Mouse (Mus musculus) forebrain, embryonic 11.5 days (tissue): ENCODE measurements at regions not wholly inside any gene's neighbourhood (a gene's known extent, or its start where the extent isn't known, plus 50 kb on each side); places are given as distances from the start of the nearest gene placed in this dataset.

Source experiments
- ATAC-seq: fragments of 200-750 bp; cut with Nextera tagmentation; replicated peaks from 2 replicates; pipeline ENCODE4 v1.8.0; 2017; ENCODE audit warnings: moderate TSS enrichment; ENCODE audit not compliant: low FRiP score
- DNase-seq: peaks from one replicate; pipeline ENCODE4 v3.0.0-alpha.2; 2017; ENCODE audit warnings: low spot score
- H3K27ac ChIP-seq: fragments of 300-500 bp; sonication (generic); 2 replicates; pipeline ENCODE4 v1.5.1; 2014; ENCODE audit warnings: low read depth, low read length
- H3K27me3 ChIP-seq: fragments of 300-500 bp; sonication (generic); 2 replicates; pipeline ENCODE4 v1.6.1; 2014; ENCODE audit warnings: mild to moderate bottlenecking, low read length, mixed read lengths; ENCODE audit not compliant: control insufficient read depth, insufficient read depth
- H3K36me3 ChIP-seq: fragments of 300-500 bp; sonication (generic); 2 replicates; pipeline ENCODE4 v1.6.1; 2014; ENCODE audit warnings: mild to moderate bottlenecking, low read length, moderate library complexity, mixed read lengths; ENCODE audit not compliant: control insufficient read depth, insufficient read depth
- H3K4me1 ChIP-seq: fragments of 300-500 bp; sonication (generic); replicated peaks from 2 replicates; pipeline ENCODE4 v1.6.1; 2014; ENCODE audit warnings: low read length, mixed read lengths; ENCODE audit not compliant: control insufficient read depth, insufficient read depth
- H3K4me2 ChIP-seq: fragments of 300-500 bp; sonication (generic); 2 replicates; pipeline ENCODE4 v1.6.1; 2014; ENCODE audit warnings: low read depth, mild to moderate bottlenecking, low read length, moderate library complexity, mixed read lengths; ENCODE audit not compliant: severe bottlenecking
- H3K4me3 ChIP-seq: fragments of 300-500 bp; sonication (generic); 2 replicates; pipeline ENCODE4 v1.5.1; 2014; ENCODE audit warnings: low read depth, low read length
- H3K9ac ChIP-seq: fragments of 300-500 bp; sonication (generic); 2 replicates; pipeline ENCODE4 v1.6.1; 2014; ENCODE audit warnings: low read length
- H3K9me3 ChIP-seq: fragments of 300-500 bp; sonication (generic); 2 replicates; pipeline ENCODE4 v1.6.1; 2016; ENCODE audit warnings: low read length, mixed read lengths; ENCODE audit not compliant: control insufficient read depth
- WGBS: fragments of 180-500 bp; shearing (Covaris S2); extraction: QIAGEN DNeasy Blood & Tissue Kit; methylation state at CpG from one replicate; pipeline ENCODE4 v1.1.7; 2014; 5-methylcytosine and 5-hydroxymethylcytosine counted together

DNA sequence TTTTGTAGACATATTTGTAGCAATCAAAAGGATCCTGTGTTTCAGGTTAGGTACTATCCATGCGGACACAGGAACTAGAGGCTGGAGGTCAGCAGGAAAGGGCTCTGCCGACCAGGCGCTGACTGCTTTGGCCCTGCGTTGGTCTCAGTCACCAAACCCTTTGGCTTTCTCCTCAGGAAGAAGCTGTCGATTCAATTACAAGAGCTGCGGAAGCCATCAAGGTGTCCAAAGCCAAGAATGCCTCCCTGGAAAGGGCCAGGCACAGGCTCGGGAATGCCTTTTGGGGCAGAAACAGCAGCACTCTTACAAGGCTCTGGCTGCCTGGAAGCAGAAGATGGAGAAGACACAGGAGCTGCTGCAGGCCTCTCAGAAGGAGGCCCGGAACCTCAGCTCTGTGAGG lies 205.2 kb upstream of the Ift57 start:
- H3K36me3 ChIP-seq = no peaks in the 10 kb centered on the region
- DNase-seq (no peak), ATAC-seq (no peak)
- H3K27ac ChIP-seq = no peak overlapping the region
- 91% methylated on average over 8 of the region's 8 CpGs for WGBS
- no peak overlapping the region for H3K9ac ChIP-seq
- H3K4me3 ChIP-seq = no peak overlapping the region
- no peaks in the 10 kb centered on the region for H3K27me3 ChIP-seq
- H3K4me2 ChIP-seq = no peak overlapping the region
- H3K9me3 ChIP-seq = no peaks in the 10 kb centered on the region
- H3K4me1 ChIP-seq = no peaks in the 10 kb centered on the region

DNA sequence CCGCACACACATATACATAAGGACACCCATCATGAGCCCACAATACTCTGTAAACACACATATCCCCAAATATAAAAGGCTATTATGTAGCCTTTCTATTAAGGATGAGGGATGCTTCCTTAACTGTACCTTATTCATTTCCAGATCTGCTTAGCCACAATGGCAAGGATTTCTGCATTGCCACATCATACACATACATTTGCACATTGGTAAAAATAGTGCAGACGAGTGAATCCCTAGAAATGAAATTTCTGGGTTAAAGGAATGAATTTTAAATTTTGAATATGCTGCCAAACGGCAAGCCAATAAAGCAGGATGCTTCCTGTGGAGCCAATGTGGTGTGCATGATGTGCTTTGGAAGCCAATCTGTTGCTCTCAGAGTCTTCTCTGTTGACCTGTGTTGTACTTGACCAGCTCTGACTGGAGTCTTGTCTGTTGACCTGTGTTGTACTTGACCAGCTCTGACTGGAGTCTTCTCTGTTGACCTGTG lies 201.5 kb upstream of the Ift57 start:
- Histone ChIP-seq H3K9ac (no peak overlapping the region), H3K4me2 (no peak overlapping the region), H3K36me3 (no peaks in the 10 kb centered on the region), H3K4me1 (no peaks in the 10 kb centered on the region), H3K27me3 (no peaks in the 10 kb centered on the region), H3K27ac (no peak overlapping the region), H3K4me3 (no peak overlapping the region), H3K9me3 (no peaks in the 10 kb centered on the region)
- DNase-seq = no peak
- ATAC-seq = no peak
- WGBS = 91% methylated on average over 3 of the region's 3 CpGs

DNA sequence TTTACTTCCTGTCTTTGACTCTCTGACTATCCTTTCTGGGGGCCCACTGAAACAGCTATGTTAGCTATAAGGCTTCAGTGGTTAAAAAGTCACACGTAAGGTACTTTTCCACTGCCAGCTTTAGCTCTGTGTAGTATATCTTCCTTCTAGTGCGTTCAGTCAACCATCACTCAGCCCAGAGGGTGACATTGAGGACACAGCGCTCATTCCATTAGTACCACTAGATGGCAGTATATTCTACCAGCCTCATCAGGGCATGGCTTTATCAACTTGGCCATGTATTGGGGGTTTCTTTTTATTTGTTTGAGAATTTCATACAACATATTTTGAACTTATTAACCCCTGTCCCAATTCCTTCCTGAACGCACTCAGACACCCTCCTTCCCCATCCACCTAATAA lies 198.2 kb upstream of the Ift57 start:
- Histone ChIP-seq H3K4me2 (no peak overlapping the region), H3K27me3 (no peaks in the 10 kb centered on the region), H3K27ac (no peak overlapping the region), H3K4me1 (no peaks in the 10 kb centered on the region), H3K4me3 (no peak overlapping the region), H3K9ac (no peak overlapping the region), H3K9me3 (no peaks in the 10 kb centered on the region), H3K36me3 (no peaks in the 10 kb centered on the region)
- 47% methylated on average over 4 of the region's 4 CpGs for WGBS
- DNase-seq = no peak
- ATAC-seq = peak; percentile 87

DNA sequence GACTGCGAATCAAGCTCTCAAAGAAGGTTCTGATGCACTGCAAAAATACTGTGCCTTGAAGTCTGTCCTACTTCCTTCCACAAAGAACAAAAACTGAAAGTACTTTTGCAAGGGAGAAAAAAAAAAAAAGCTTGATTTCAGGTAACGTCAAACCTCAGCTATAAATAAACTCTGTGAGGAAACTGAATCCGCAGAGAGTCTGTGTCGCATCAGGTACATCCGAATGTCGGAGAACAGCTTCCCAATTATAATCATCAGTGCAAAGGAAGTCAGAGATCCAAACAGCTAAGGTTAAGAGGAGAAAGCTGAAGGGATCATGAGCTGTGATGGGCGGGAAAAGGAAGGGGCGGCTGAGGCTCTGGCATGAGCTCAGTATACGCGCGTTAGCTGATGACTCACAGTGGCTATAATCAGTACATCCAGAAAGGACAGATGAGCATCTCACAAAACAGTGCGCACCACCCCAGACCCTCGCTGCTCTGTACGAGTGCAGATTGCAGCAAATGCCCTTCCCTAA lies 195.1 kb upstream of the Ift57 start:
- Histone ChIP-seq H3K27me3 (no peaks in the 10 kb centered on the region), H3K9ac (no peak overlapping the region), H3K36me3 (no peaks in the 10 kb centered on the region), H3K4me3 (no peak overlapping the region), H3K4me2 (no peak overlapping the region), H3K9me3 (no peaks in the 10 kb centered on the region), H3K27ac (no peak overlapping the region), H3K4me1 (no peaks in the 10 kb centered on the region)
- WGBS = 87% methylated on average over 14 of the region's 14 CpGs
- ATAC-seq (no peak), DNase-seq (no peak)

DNA sequence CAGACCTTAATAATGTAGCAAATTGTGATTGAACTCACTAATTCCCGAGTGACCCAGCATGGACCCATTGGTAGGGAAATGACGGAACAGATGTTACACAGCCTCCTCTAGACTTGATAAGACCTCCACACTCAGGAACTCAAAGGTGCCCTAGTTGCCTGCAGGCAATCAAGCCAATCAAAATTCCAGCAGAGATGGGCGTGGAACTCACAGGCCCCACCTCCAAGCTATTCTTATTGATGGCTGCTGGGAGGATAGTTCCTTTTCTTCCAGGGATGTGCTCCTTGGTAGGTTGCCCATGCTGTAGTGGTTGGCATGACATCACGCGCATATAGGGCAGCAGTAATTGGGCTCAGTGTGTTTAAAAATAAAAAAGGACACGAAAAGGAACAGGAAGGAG lies 194.4 kb upstream of the Ift57 start:
- DNase-seq = no peak
- no peak overlapping the region for H3K27ac ChIP-seq
- H3K4me2 ChIP-seq = no peak overlapping the region
- WGBS = 84% methylated on average over 6 of the region's 6 CpGs
- no peaks in the 10 kb centered on the region for H3K27me3 ChIP-seq
- no peak overlapping the region for H3K4me3 ChIP-seq
- no peaks in the 10 kb centered on the region for H3K36me3 ChIP-seq
- no peaks in the 10 kb centered on the region for H3K9me3 ChIP-seq
- no peaks in the 10 kb centered on the region for H3K4me1 ChIP-seq
- no peak overlapping the region for H3K9ac ChIP-seq
- ATAC-seq = no peak

DNA sequence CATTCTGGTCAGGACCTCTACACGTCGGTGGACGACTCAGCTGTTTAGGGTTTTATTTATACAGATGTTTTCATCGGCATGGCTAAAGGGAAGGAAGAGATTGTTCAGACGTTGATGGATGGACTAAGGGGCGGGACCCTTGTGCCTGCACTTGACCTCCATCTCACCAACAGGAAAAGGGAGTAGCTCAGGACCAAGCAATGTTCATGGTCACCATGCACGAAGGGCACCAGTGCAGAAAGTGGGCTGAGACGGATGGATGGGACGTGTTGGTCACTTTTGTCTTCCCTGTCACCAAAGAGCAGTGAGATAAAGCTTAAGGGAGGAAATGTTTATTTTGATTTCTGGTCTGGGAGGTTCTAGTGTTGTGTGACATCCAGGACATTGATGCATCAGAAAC lies 193.8 kb upstream of the Ift57 start:
- WGBS = 88% methylated on average over 9 of the region's 9 CpGs
- H3K9ac ChIP-seq = no peak overlapping the region
- no peak for ATAC-seq

DNA sequence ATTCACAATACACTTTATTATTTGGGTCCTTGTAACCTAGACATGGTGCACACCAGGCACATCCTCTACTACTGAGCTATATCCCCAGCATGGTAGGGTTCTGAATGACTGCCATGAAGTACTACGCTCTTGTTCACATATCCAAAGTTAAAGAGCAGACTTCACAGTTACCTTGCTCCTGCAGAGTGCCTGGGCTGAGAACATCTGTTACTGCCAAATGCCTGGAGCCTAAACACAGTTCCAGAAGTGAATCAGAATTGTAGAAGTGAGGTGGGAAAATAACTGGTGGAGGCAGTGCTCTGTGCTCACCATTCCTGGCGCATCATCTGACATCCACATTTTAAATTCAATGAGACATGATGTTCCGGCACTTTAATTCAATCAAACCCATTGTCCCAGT lies 180.2 kb upstream of the Ift57 start:
- Histone ChIP-seq H3K27me3 (no peaks in the 10 kb centered on the region), H3K9me3 (no peaks in the 10 kb centered on the region), H3K4me2 (no peak overlapping the region), H3K9ac (no peak overlapping the region), H3K27ac (no peak overlapping the region), H3K4me1 (no peaks in the 10 kb centered on the region), H3K4me3 (no peak overlapping the region), H3K36me3 (no peaks in the 10 kb centered on the region)
- no peak for ATAC-seq
- no peak for DNase-seq
- 94% methylated on average over 3 of the region's 3 CpGs for WGBS

More for the DNA sequence above, 193.8 kb upstream of the Ift57 start:
- H3K4me1 ChIP-seq = no peaks in the 10 kb centered on the region
- H3K27ac ChIP-seq = no peak overlapping the region
- H3K36me3 ChIP-seq = no peaks in the 10 kb centered on the region
- H3K4me3 ChIP-seq = no peak overlapping the region
- no peaks in the 10 kb centered on the region for H3K9me3 ChIP-seq
- DNase-seq = no peak
- H3K4me2 ChIP-seq = no peak overlapping the region
- no peaks in the 10 kb centered on the region for H3K27me3 ChIP-seq

DNA sequence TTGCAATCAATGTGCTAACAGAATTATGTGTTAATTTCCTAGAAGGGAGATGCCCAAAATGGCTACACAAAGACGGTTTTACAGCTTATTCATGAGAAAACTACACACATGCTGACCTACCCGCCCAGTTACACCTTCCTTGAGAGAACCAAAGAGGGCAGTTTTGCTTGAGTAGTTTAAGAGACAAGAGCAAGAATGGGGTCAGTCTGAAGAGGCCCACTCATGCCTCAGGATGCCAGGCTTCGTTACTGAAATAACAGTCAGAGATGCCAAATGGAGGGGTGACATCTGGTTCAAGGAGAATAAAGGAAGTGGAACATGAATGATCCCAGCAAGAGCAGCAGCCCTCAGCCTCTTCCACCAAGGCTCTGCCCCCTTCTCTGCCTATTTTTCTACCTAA lies 178.6 kb upstream of the Ift57 start:
- DNase-seq = no peak
- H3K4me2 ChIP-seq = no peak overlapping the region
- H3K4me1 ChIP-seq = no peaks in the 10 kb centered on the region
- ATAC-seq = no peak
- H3K9me3 ChIP-seq = no peaks in the 10 kb centered on the region
- no peak overlapping the region for H3K4me3 ChIP-seq
- WGBS = 65% methylated on average over 3 of the region's 3 CpGs
- H3K9ac ChIP-seq = no peak overlapping the region
- H3K27ac ChIP-seq = no peak overlapping the region
- H3K27me3 ChIP-seq = no peaks in the 10 kb centered on the region
- H3K36me3 ChIP-seq = no peaks in the 10 kb centered on the region

DNA sequence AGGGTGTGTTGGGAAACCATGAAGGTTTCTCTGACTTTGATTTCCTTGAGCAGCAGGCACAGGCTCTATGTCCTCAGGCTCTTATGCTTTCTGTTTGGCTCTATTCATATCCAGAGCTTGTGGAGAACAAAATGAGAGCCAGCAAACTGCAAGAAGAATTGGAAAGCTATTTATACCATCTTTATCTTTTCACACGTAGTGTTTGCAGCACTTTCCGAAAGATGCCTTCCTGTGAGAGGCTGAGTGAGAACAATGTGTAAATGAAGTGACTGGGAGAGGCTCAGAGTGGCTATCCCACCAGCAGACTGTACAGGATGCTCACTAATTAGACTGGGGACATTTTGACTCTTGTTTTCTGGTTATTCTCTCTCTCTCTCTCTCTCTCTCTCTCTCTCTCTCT lies 177.3 kb upstream of the Ift57 start:
- no peak overlapping the region for H3K27ac ChIP-seq
- no peaks in the 10 kb centered on the region for H3K9me3 ChIP-seq
- no peaks in the 10 kb centered on the region for H3K27me3 ChIP-seq
- no peak overlapping the region for H3K9ac ChIP-seq
- no peak overlapping the region for H3K4me2 ChIP-seq
- WGBS = 79% methylated on average over 2 of the region's 2 CpGs
- no peak overlapping the region for H3K4me3 ChIP-seq
- DNase-seq = no peak
- no peaks in the 10 kb centered on the region for H3K4me1 ChIP-seq
- ATAC-seq = no peak
- H3K36me3 ChIP-seq = no peaks in the 10 kb centered on the region
